Mouse (Mus musculus) gastrocnemius, adult 18-20 months (tissue): Measurements from ENCODE around the gene Hs3st3a1. TPM values are rescaled to one million over a fixed set of nuclear protein-coding genes. Genes with fewer than 3 reads are reported as not detected.

Experiments used
- DNase-seq: peaks from one replicate; pipeline ENCODE4 v3.0.0; 2021; ENCODE audit warnings: low spot score
- long read RNA-seq, 2 experiments: library from polyadenylated mRNA; stranded (forward); transcript quantifications; one replicate each; pipeline ENCODE4 v2.0.0; 2021
- total RNA-seq, 2 experiments: library from RNA; stranded (reverse); gene quantifications; 2 replicates each; pipeline ENCODE4 v1.2.3; 2021

Gene Hs3st3a1
- total RNA-seq, result under 1 TPM; 0.21 to 0.28 TPM
- long read RNA-seq, experiment 1, result 0 reads
- long read RNA-seq, experiment 2, result 0 reads

DNA sequence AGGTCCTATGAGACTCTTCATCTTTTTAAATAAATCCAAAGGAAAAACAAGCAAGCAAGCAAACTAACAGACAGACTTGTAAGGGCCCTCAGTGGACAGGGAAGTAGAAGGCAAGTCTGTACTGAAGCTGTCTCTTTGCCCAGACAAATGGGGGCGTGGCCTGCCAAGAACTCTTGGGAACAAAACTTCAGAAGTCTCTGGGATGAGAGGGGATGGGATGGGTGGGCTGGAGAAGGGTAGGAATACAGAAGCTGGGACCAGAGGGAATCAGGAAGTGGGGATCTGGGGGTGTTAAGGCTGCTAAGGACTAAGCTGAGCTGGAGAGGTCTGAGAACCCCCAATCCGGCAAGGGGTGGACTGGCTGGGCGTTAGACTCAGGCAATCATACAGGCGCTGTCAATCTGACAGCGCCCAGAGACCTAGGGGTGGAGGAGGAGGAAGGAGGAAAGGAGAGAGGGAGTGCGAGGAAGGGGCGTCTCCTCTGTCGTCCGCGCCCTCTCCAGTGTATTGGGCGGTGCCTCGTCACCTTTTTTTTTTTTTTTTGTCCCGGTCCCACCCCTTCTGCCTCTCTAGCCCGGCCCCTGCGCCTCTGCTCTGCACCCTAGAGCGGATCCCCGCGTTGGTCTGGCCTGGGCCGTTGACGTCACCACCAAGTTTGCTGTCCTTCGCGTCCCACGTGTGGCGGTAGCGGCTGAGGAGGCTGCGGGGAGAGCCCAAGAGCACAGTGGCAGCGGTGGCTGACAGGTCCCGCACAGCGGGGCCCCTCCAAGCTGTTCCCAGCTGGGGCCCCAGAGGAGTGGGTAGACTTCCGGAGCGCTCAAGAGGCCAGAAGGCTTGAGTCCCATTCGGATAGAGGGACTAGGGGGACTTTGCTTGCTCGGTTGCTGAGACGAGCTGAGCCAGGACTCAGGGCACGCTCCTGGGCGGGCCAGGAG, at the start of gene Hs3st3a1:
TSS of gene Hs3st3a1 (plus strand) at position 722 of the 935 bp plus-strand sequence.
- DNase-seq, result peak; percentile 49

DNA sequence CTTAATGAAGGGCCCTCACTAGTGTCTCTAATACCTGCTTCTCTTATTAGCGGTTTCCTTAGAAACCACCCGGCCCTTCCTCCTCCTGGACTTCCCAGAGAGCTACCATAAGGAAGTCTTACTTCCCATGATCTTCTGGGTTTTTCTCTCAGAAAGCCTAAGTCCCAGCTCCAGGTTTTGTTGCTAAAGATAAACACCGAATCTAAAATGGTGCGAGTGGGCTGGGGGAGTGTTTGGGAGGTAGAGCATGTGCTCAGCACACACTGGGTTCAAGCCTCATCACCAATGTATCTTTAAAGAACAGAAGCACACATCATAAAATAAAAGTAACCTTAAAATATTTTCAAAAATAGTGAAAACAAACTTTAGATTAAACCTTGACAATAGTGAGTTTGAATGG, 48.8 kb upstream of the Hs3st3a1 start:
- no peak for DNase-seq

DNA sequence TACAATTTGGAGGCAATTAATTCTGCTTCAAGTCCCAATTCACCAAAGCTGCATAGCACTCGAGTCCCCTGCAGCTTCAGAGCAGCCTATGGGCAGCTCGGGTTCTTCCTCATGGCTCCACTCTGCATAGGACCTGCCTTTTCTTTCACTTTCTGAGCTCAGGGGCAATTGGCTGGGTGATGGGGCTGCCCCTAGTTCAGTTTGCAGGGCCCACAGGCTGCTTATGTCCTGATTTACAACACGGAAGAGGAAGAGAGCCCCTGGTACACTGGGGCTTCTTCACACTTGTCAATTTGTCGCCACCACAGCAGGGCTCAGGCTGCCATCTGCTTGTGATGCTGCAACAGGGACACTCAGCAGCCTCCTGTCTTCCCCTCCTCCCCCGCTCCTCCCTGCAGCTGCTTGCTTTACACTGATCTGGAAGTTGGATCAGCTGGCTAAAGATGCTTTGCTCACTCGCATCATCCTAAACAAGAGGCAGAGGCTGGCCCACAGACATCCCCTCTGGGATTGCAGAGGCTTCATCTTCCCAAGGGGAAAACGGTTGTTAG, 38.7 kb upstream of the Hs3st3a1 start:
- DNase-seq, result no peak

DNA sequence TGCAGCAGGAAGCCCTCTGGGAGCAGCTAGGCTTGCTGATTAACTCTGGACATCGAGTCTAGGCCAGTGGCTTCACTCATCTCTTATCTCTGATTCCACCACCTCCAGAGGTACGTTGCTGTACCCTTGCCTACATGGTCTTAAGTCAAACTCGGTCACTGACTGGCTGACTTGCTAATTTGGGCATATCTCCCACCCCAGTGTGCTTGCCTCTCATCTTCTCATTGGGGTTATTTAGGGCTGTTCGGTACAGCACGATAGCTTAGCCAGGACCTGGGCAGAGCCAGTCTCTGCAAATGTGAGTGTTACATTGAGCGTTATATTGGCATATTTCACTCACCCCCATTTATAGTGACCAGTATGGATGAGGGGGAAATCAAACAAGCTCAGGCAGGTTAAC, 38.2 kb upstream of the Hs3st3a1 start:
- DNase-seq, result no peak

DNA sequence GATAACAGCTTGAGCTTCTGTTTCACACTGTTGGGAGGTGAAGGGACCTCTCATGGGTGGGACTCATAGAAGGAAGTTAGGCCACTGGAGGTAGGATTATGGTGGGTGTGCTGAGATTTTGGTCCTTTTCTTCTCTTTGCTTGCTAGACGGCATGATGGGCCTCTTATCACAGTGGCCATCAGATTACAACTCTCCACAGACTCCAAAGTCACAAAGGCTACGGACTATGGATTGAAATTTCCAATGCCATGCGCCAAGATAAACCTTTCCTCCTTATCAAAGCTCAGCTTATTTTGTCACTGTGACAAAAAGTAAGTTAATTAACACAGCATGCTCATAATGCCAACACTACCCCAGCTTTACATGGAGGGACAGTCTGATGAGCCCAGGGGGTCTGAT, 37.5 kb upstream of the Hs3st3a1 start:
- DNase-seq, result no peak

DNA sequence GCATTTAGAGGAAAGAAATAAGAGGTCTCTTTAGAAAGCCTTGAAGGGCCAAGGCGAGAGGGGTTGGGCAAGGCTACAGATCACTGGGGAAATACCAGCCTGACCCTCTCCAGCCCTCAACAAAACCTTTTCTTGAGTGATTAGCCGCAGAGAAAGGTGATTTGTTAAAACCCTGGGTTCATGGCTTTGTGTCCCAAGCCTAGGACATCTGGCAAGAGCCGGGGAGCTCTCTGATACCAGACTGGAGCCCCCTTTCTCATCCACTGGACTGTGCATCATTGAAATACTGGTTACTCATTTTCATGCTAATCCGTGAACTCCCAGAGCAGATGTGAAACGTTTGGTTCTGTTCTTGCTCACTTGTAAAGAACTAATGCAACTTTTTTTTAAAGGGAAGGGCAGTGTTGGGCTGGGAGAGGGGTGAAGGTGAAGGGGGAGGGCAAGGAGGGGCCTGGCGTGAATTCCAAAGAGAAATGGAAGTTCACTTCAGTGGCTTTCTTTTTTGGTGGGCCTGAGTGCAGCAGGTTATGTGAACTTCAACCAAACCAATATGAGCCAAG, 34.5 kb upstream of the Hs3st3a1 start:
- DNase-seq, result no peak

DNA sequence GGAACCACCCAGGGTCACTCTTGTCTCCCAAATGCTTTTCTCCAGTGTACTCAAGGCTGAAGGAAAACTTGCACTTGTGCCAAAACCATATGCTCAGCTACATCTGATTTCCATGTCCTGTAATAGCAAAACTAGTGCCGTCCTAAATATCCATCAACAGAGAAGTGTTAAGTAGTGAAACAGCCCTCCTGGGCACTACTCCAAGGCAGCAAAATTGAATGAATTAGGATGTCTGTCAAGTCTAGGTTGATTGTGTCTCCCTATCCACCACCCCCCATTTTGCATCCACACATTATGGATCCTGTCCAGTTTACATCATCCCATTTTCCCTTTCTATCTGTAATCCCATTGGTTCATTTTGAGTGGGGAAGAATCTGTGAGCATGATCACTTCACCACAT, 16.2 kb upstream of the Hs3st3a1 start:
- DNase-seq, result no peak

DNA sequence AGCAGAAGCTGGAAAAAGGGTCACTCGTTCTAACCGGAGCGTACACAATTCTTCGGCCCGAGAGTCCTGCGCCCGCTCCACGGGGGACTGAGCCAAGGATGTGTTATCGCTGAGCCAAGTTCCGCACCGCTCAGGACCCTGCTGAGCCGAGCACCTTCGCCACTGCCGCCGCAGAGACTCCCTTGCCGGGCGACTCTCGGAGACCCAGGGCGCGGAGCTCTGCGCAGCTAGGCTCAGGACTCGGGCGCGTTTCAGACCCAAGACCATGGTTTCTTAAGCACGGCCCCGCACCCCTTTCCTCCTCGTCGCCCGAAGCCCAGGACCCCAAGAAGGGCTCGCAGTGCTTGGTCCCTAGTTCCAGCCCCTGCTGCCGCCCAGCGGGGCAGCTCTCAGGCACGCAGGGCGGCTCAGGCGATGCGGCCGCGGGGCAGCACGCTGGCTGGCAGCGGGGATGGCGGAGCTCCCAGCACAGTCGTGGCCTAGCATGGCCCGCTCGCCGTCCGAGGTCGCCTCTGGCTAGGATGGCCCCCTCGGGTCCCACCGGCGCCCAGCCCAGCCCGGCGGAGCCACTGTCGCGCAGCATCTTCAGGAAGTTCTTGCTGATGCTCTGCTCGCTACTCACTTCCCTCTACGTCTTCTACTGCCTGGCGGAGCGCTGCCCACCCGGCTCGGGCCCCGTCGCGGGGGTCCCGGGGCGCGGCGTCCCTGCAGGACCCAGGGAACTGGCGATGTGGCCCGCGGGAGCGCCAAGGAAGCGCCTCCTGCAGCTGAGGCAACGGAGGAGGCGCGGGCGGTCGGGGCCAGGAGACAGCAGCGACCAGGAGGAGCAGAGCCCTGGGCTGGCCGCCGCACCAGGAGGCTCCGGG, 647 bp downstream of the Hs3st3a1 start:
- DNase-seq, result peak; percentile 5

DNA sequence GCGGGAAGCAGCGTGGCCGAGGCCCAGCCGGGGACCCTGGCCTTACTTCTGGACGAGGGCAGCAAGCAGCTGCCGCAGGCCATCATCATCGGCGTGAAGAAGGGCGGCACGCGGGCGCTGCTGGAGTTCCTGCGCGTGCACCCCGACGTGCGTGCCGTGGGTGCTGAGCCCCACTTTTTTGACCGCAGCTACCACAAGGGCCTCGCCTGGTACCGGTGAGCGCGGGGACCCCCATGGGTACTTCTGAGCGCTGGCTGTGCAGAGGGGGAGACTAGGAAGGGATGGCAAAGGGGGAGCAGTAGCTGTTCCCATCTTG, 1.2 kb downstream of the Hs3st3a1 start, which contains the start of gene F930015N05Rik:
TSS of gene F930015N05Rik (minus strand) at position 242 of the 316 bp plus-strand sequence.
- peak; percentile 1 for DNase-seq

DNA sequence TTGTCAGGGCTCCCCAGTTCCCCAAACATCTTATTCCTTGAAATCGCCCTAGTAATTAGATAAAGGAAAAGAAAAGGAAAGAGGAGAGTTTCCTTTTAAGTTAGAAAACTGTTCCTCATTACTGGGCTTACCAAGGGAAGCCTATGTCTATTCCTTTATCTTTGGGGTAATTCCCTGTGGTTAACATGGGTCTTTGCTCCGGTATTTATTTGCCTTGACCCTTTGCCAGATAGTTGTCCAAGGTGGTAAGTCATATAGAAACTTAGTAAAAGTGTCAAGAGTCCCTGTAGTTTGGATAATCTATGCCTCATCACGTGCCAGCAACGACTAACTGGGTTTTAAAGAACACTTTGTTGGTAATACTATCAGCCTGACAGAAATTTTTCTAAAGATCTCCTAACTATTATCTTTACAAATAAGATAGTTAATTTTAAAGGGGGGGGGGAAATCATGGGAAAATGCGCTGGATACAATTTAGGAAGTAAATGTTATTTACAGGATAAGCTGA, 1.7 kb downstream of the Hs3st3a1 start:
- no peak for DNase-seq

DNA sequence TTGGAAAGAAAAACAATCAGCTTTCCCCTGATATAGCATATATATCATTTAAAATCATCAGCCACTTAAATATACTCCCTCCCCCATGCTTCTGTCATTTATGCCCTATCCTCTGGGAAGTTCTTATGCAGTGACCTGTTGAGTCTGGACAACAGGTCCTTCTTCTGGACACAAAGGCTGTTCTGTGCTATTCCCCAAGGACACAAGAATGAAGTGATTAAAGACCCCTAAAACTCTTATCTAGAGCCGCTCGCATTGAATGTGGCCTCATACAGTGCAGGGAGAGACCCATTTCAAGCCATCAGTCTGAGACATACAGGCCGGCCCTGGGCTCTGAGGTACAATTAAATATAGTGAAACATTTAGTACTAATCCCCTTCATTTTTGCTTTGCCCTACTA, 2.6 kb downstream of the Hs3st3a1 start:
- no peak for DNase-seq

DNA sequence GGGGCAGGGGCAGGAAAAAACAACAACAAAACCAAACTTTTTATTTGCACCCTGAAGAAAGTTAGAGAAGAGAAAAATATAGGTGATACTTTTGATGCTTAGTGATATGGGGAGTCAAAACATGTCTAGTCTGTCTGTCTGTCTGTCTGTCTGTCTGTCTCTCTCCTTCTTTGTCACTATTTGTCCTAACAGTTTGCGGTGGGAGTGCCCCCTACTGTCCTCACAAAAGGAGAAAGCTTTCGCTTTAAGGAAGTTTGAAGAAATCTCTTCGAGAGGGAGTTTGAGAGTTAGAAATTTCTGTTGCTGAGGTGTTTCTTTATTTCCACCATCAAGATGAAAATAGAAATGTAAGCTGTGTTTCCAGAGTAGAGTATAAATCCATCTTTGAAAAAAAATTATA, 3.8 kb downstream of the Hs3st3a1 start:
- no peak for DNase-seq

DNA sequence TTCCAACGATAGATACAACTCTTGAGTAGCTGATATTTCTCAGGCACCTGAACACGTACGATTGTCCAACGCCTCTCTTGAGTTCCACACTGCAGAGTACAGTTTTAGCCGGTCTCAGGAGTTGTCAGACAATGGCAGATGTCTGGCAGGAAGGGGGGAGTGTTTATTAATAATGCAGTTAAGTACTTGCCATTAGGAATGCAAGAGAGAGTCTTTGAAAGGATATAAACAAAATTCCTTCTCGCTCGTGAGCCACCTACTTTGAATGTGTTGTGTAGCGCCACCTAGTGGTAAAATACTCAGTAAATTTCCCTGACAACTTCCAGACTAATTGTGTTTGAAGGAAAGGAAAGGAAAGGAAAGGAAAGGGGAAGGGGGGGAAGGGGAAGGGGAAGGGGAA, 7.0 kb downstream of the Hs3st3a1 start:
- peak; percentile 58 for DNase-seq

DNA sequence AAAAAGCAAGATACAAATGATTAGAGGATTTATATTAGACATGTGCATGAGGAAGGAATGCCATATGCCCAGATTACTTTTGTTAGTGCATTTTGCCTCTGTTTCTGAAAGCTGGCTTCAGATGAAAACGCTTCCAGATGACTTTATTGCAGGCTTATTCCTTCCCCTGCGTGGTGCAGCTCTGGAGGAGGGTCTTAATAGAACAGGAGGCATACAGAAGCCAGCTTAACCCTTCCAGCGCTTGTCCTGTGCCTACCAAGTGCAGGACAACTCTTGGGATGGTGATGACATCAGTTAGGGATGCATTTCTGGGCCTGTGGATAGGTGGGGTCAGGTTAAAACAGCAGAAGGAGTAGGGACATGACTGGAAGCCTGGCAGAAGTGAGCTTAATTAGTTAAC, 7.6 kb downstream of the Hs3st3a1 start:
- no peak for DNase-seq

DNA sequence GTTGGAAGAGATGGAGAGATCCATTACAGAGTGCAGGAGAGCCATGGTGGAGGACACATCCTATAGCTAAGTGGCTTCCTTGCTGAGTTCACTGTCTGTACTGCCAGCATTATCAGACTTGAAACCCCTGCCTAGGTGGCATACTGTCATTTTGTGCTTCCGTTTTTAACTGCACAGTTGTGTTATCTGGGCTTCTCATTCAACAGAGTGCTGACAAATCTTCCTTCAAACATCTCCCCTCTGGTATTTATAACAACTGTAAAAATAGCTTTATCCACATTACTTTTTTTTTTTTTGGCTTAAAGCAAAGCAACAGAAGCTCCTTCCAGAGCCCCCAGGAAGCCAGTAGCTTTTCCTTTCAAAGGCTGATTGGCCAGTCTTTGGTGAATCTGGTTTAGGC, 10.1 kb downstream of the Hs3st3a1 start:
- DNase-seq, result no peak

DNA sequence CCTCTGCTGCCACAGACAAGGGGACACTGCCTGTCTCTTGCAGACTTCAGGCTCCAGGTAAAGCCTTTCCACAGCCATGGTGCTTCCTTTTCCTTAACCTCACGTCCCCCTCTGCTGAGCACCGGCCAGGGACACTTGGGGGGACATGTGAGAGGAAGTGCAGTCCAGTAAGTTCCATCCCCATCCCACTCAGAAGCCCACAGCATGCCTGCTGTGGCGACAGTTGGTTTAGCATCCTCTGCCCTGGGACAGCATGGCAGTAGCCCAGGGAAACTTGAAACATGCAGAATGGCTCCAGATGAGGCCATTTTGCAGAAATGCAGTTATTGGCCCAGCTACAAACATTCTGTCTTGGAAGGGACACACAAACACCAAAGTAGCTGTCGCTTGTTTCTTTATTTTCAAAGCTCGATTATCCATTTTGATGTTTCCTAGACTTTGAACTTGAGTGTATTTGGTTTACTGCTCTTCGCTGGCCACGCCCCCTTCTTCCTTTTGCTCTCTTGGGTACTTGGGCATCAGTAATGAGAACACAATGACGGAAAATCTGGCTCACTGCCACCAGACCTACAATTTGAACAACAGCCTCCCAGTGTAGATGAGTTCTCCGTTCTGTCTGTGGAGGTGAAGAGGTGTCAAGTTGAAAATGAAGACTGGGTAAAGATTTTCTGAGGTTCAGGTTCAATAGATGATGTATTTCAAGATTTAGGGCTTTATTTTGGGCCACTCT, 13.6 kb downstream of the Hs3st3a1 start:
- DNase-seq, result no peak

DNA sequence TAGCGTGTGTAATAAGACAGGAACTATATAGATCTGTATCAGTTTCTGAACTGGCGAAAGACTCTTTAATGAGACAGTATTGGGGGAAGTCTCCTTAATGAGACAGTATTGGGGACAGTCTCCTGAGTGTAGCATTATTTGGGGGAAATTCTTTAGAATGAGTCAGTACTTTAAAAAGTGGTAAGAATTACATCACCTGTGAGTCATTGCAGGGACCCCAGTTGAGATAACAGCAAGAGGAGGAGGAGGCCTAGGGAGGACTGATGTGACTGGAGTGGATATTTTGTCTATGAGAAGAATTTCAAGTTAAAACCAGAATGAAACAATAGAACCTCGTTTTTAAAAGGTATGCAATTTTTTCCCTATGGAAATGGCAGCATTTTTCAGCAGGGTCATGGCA, 26.6 kb downstream of the Hs3st3a1 start:
- no peak for DNase-seq

DNA sequence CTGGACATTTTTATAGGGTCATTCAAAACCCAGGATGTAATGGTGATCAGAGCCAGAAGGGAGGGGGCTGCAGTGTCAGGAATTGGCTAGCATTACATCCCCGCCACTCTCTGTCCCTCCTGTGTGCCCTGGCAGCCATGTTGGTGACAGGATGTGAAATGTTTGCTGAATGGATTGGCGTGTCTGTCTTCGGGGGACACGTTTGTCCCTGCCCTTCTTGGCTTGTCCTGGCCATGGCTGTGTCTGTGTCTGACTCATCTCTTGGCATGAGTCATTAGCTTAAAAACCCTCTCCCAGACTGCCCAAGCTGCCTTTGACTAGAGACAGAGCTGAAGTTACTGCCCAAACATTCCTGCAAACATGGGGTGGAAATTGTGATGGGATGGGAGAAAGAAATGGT, 33.6 kb downstream of the Hs3st3a1 start:
- peak; percentile 13 for DNase-seq

DNA sequence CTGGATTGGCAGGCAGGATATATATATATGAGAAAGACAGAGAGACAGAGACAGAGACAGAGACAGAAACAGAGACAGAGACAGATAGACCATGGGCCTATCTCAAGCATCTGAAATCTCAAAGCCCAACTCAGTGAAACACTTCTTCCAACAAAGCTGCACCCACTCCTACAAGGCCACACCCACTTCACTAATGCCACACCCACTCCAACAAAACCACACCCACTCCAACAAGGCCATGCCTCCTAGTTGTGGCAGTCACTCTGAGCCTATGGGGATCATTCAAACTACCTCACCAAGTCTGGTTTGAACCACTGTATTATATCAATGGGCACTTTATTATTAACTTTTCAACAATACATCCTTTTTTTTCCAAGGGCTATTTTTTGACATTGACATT, 35.6 kb downstream of the Hs3st3a1 start:
- no peak for DNase-seq

DNA sequence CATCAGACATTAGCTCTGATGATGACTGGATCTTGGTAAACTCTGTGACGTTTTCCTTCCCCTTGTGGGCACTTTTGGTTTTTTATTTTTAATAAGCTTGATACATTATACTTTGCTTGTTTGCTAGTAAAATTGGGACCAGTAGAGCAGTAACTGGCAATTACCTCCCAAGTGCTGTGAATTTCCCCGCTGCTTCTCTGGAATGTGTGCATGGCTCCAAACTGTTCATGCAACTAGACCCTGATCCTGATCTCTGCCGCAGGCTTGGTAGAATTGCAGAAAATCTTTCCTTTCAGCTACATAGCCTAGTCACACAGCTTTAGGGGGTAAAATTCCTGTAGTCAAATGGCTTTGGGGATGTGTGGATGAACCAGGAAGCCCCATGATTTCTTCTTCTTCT, 38.5 kb downstream of the Hs3st3a1 start:
- no peak for DNase-seq

DNA sequence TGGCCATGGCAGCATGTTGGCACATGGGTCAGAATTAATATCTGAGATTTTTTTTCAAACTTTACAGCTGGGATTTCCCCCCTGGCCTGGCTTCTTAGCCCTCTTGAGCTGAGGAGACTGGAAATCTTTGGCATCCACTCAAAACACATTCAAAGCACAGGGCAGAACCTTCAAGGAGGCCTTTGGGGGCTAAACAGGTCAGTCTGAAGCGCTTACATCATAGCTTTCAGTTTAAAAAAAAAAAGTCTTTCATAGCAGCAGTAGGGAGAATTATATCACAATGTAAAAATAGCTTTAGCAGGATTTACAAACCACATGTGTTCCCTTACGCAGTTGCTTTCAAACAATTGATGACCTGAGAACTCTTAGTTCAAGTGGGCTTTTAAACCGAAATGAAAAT, 46.3 kb downstream of the Hs3st3a1 start:
- no peak for DNase-seq
